Mouse (Mus musculus) large intestine, adult 2 months (tissue): ENCODE results near the gene Sirpb1a. TPM values are rescaled to one million over a fixed set of nuclear protein-coding genes. Genes with fewer than 3 reads are reported as not detected.
"Not testable (repeated sequence)": the region's sequence is repeated elsewhere in the genome, so short reads cannot be mapped to it uniquely, and the experiment has no call there.

Source experiments
- DNase-seq: peaks from one replicate; pipeline ENCODE4 v3.0.0-alpha.2; 2012; ENCODE audit warnings: low read depth, low spot score
- WGBS: fragments of 180-500 bp; shearing (Covaris S2); methylation state at CpG from one replicate; pipeline ENCODE4 v1.1.7; 2018; 5-methylcytosine and 5-hydroxymethylcytosine counted together
- polyA plus RNA-seq: library from polyadenylated mRNA; depleted of rRNA; stranded (reverse); fragments of >200 nt; gene quantifications from 2 replicates; pipeline ENCODE4 v1.2.3, GENCODE M21; 2012; rRNA removed

Sirpb1a gene
- polyA plus RNA-seq = 0.51 and 0.56 TPM in 2 replicates

GRCm38 (mm10) chr3:15426447-15426846 is at the start of gene Sirpb1a:
Gene Sirpb1a (minus strand): TSS chr3:15426520.
- DNase-seq = not testable (repeated sequence)
- WGBS = 90% methylated on average over 1 of the region's 1 CpGs

DNA sequence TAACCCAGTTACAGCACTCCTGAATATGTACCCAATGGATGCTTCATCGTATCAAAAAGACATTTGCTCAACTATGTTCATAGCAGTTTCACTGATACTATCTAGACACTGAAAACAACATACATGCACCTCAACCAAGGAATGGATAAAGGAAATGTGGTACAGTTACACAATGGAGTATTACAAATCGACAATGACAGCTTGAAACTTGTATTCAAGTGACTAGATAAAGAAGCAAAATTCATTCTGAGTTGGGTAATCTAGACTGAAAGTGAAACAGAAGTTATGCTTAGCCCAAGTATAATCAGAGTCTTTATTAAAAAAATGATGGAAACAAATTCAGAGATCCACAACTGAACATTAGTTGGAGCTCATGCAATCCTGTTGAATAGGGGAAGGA is 48.5 kb upstream of the Sirpb1a start:
- 67% methylated on average over 2 of the region's 2 CpGs for WGBS
- not testable (repeated sequence) for DNase-seq

- 55% methylated on average over 2 of the region's 3 CpGs for WGBS
- DNase-seq = not testable (repeated sequence)
These were observed 43.8 kb upstream of the Sirpb1a start for GRCm38 (mm10) chr3:15470158-15470557.

DNA sequence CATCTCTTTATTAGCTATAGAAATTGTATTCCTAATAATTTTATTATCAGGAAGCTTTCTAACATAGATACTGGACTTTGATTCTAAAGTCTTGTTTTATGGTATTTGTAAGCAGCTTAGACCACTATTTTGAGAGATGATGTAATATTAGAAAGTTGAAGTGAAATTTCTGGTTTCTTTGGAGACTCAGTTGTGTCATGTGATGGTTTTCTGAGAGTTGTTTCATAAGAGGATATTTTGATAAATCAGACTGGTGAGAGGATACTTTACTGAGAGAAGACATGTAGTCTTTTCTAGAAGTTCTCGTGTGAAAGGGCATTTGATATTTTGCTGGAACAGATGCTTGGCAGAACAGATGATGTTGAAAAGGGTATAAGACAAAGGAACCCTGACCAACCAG is 17.6 kb upstream of the Sirpb1a start:
- 64% methylated on average over 1 of the region's 1 CpGs for WGBS
- not testable (repeated sequence) for DNase-seq

GRCm38 (mm10) chr3:15439844-15440243 is 13.5 kb upstream of the Sirpb1a start:
- DNase-seq = not testable (repeated sequence)
- 45% methylated on average over 1 of the region's 1 CpGs for WGBS

- 73% methylated on average over 1 of the region's 1 CpGs for WGBS
- DNase-seq = no peak
These were observed 1.6 kb upstream of the Sirpb1a start for GRCm38 (mm10) chr3:15427917-15428316.

- DNase-seq = not testable (repeated sequence)
- 68% methylated on average over 3 of the region's 3 CpGs for WGBS
These were observed 70.6 kb downstream of the Sirpb1a start for GRCm38 (mm10) chr3:15355690-15356089.

GRCm38 (mm10) chr3:15350318-15350717 is 76.0 kb downstream of the Sirpb1a start:
- DNase-seq = not testable (repeated sequence)
- 89% methylated on average over 1 of the region's 2 CpGs for WGBS

- WGBS = 45% methylated on average over 3 of the region's 3 CpGs
- DNase-seq = not testable (repeated sequence)
These were observed 80.7 kb downstream of the Sirpb1a start for GRCm38 (mm10) chr3:15345606-15346005.

DNA sequence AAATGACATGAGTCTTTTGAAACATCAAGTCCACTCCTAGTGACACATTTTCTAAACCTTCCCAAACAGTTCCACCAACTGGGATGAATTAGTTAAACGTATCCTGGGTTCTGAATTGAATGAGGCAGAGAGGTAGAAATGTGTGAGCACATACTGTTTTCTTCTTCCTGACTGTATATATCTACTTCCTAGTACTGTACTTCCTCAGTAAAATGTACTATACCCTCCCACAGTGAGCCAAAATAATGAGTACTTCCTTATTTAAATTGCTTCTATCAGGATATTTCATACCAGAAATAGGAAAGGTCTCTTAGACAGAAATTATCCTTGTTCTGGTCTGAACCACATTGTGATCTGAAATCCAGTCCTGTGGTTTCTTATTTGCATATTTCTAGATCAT is 86.0 kb downstream of the Sirpb1a start:
- WGBS = 69% methylated on average over 1 of the region's 1 CpGs

DNA sequence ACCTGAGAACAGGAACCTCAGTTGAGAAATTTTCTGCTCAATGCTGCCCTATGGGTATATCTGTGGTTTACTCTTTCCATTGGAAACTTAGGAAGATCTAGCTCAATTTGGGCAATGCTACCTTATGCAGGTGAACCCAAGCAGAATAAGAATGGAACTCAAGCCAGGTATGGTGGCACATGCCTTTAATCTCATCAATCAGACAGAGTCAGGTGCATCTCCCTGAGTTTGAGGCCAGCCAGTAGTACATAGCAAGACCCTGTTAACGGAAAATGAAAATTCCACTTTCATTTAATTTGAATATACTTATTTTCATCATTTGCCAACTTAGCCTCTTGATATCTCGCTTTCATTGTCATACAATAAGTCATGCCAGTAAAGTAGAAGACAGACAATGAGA is 92.1 kb downstream of the Sirpb1a start:
- 62% methylated on average over 2 of the region's 2 CpGs for WGBS

More for the DNA sequence above, 86.0 kb downstream of the Sirpb1a start:
- no peak for DNase-seq

DNA sequence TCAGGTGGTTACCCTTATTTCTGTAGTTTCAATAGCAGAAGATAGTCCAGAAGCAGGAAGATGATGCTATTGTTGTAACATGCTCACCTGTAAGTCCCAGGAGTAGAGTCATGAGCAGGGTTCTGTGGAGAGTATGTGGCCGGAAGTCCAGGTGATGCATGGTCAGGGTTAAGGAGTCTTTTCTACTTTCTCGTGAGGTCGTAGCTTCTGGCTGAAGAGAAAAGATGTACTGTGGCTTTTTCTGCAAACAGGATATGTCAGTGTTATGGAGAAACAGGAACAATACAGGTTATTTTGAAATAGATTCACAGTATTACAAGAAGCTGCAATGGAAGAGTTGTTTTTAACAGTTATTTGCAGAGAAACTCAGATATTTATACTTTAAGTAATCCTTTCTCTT is 94.3 kb downstream of the Sirpb1a start, which contains the start of gene Gm9733:
Gene Gm9733 (minus strand): TSS at position 240 of the 400 bp plus-strand sequence.
- 81% methylated on average over 3 of the region's 3 CpGs for WGBS
- DNase-seq = no peak

More for the DNA sequence above, 92.1 kb downstream of the Sirpb1a start:
- DNase-seq = no peak

GRCm38 (mm10) chr3:15331545-15331944 is 94.8 kb downstream of the Sirpb1a start:
- 61% methylated on average over 3 of the region's 3 CpGs for WGBS

GRCm38 (mm10) chr3:15329549-15329948 is 96.8 kb downstream of the Sirpb1a start:
- DNase-seq = no peak

More at GRCm38 (mm10) chr3:15331545-15331944, 94.8 kb downstream of the Sirpb1a start:
- DNase-seq = no peak

Other genes with a start within 250 kb of the Sirpb1a start
- not detected in 2 replicates for gene Gm9733, start 94.2 kb downstream of the Sirpb1a start, polyA plus RNA-seq
- 0.14 and 0.15 TPM in 2 replicates for gene Sirpb1b, start 148.5 kb upstream of the Sirpb1a start, polyA plus RNA-seq